20 mouse cellular contexts compared by ENCODE assay signal in the genomic region with DNA sequence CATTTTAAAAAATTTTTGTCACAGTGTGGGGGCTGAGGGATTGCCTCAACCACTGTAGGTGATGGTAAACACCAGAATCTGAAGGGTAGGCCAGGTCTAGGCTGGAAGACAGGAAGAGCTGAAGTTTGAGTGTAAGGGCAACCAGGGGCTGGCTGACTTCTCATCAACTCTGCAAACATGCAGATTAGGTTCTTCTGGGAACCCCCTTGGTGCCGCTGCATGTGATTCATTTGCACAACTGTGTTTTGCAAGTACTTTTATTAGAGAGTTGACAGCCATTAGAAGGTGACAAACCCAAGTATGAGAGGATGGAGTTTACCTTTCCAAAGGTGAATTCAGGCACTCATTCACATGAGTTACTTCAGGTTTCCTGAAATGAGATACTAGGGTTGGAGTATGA.
DNase-seq lines count a peak whose midpoint lies in the region; ATAC-seq lines count a peak whose summit lies in the region.
"Had no signal": no experiment of that assay in that cellular context is flagged by ENCODE, and none has a peak within 500 bp of the region (broad histone marks: within the 10 kb centered on the region; RNA-seq: fewer than 3 reads in every experiment).

No protein-coding gene starts in this region.

- peak; percentile 75 to 81 for DNase-seq in B cell, adult 2 months
- peak; percentile 73 for DNase-seq in CD4-positive, CD25-positive, alpha-beta regulatory T cell, adult 2 months (ENCODE audit: low read depth, low spot score)
- peak; percentile 80 to 82 for DNase-seq in spleen, postnatal 36 days (ENCODE audit: low spot score in 2 of 2)
- no peak for DNase-seq in right cerebral cortex, postnatal 36 days (ENCODE audit: low spot score in 2 of 2)
- DNase-seq in gastrocnemius, postnatal 25 days: no peak
- no peak for DNase-seq in cerebellum, postnatal 25 days
- DNase-seq: adrenal gland, postnatal 14 days; cerebellum, adult 11-12 months; cerebellum, postnatal 10 days; gastrocnemius, adult 2 months; heart, postnatal 14 days; kidney, adult 11 months; kidney, postnatal 14 days; lung, embryonic 14.5 days; right cerebral cortex, adult 18-20 months; right cerebral cortex, postnatal 4 days had no signal

- ATAC-seq in activated CD4-positive, CD25-positive, alpha-beta regulatory T cell, adult 4 months: peak; percentile 94
- ATAC-seq: forebrain, embryonic 16.5 days; hindbrain, embryonic 16.5 days; midbrain, embryonic 16.5 days had no signal

Comparison
In these comparisons a context has a peak if more than half of its experiments do, and no peak if none do; other contexts are left out.
1. DNase-seq: peak in B cell, adult 2 months (2 of 2), CD4-positive, CD25-positive, alpha-beta regulatory T cell, adult 2 months (single experiment) and spleen, postnatal 36 days (2 of 2); none in right cerebral cortex, postnatal 36 days (0 of 2), gastrocnemius, postnatal 25 days (single experiment) and cerebellum, postnatal 25 days (0 of 2).